Mouse (Mus musculus): ENCODE results near the gene Copz1.

The Copz1 gene

DNA sequence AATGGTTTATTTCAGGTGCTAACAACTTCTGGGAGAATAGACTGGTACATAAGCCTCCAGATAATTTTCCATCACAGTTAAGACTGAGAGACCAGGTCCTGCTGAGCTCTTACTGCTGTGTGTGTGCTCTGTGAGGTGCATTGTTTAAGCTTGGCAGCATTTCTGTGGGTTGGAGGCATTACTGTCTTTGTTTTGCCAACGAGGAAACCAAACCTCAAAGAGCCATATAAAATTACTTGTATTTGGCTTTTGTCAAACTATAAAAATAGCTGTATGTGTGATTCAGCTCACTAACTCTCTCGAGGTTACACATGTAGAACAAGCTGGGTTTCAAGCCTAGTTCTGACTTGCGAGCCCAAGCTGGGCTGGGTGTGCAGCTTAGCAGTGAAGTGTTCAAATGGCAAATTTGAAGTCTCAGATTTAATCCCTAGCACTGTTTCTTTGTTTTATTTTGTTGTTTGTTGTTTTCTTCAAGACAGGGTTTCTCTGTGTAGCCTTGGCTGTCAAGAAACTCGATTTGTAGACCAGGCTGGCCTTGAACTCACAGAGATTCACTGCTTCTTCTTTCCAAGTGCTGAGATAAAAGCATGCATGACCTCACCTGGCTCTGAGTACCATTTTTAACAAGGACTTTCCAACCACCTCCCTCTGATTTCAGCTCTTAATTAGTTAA lies 20.3 kb downstream of the Copz1 start:
- DNase-seq (ENCODE audit: low read depth, low spot score) = no peak

DNA sequence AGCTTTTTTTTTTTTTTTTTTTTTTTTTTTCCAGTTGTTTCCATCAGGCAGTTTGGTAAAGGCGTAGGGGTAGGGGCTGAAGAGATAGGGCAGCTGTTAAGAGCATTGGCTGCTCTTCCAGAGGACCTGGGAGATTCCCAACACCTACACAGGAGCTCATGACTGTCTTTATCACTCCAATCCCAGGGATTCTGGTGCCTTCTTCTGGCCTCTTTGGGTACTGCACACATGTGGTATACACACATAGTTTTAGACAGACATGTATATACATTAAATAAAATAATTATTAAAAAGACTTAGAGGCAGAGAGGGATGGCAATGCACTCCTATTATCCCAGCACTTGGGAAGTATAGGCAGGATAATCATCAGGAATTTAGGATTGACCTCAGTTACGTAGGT lies 20.9 kb downstream of the Copz1 start:
- peak; percentile 48 for DNase-seq (ENCODE audit: low read depth, low spot score)

DNA sequence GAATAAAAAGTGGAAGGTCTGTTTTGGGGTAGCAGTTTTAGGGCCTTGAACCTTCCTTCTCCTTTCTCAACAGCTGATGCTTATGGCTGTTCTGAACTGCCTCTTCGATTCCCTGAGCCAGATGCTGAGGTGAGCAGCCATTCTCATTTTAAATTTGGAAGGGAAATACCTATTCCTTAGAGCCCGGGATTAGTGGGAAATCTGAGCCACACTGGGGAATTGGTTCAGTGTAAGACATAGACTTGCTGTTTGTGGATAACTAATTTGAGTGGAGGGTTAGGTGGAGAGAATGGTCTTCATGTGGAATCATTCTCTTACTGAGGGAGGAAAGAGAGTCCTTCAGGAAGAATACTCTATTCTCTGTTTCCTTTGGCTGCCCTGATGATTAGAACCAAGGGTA lies 22.1 kb downstream of the Copz1 start:
- DNase-seq (ENCODE audit: low read depth, low spot score) = no peak

DNA sequence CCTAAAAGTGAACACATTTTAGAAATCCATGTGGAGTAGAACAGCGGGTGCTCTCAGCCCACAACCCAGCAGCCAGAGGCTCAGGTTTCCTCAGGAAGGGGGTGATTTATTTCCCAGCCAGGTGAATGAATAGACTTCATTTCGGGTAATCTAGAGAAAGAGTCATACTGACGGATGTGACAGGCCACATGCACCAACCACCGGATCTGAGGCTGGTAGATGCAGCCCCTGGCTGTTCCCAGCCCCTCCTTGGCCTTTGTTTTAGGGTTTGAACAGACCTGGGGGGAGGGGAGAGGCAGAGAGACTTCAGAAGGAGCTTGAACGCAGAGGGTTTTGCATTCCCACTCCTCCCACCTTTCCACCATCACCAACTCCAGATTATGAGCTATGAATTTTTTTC lies 23.3 kb downstream of the Copz1 start:
- DNase-seq (ENCODE audit: low read depth, low spot score) = peak; percentile 61

DNA sequence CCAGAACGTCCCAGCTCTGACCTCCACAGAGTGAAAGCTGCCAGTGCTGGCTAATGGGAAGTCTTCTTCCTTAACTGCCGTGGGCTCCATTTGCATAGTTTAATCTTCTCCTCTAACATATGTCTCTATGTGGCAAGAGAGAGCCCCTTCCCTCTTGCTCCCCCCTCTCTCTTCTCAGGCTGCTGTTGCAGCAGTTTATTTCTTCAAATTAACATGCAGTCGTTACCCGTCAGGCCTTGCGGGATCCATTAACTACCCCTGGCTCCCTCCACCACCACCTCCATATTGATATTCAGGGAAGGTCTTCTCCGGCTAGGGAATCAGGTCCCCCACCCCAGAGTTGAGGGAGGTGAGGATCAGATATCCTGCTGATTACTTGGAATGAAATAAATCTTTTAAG lies 24.8 kb downstream of the Copz1 start:
- no peak for DNase-seq (ENCODE audit: low read depth, low spot score)

DNA sequence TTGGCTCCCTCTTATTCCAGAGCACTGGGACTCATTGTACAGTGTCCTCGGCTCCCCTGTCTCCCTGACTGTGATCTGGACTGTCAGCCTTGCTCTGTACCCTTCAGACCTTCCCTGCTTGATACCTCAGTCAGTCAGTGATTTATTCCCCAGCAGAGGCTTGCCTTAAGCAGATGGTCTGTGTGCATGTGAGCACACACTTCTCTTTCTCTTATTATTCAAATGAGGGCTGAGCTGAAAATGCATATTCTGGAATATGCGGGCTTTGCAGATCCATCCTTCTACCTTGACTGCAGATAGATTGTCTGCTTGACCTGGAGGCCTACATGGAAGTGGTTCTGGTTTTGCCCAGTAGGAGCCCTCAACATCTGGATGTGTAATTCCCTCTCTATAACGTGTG lies 25.5 kb downstream of the Copz1 start:
- DNase-seq (ENCODE audit: low read depth, low spot score) = no peak

DNA sequence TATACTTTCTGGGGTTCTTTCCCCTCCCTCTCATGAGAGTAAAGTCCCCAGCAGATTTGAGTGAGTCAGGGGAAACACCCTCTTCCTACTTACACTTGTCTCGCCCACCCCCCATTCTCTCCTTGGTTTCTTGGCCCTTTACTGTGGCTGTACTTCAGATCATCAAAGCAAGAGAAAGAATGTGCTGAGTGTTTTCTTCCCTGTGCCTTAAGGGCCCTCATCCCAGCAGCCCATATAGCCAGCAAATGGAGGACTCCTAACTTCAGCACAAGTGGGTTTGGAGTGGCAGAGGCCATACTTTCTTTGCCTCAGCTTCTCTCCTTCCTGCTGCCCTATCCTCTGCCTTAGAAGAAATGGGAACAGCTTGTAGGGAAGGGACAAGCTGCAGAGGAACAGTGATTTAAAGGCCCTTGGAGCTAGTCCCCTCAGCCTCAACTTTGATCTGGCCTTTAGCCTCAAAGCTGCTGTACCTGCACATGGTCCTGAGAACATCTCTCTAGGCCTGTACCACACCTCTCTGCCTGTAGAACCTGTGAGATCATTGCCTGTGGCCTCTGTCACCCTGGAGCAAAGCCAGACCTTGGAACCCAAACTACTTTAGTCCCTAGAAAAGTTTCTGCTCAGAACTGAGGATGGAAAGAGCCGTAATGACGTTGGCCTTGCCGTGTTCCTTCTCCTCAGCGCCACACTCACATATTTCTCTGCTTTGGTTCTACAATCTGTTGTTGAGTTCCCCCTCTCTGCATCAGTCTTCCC lies 26.5 kb downstream of the Copz1 start:
- DNase-seq (ENCODE audit: low read depth, low spot score) = no peak

DNA sequence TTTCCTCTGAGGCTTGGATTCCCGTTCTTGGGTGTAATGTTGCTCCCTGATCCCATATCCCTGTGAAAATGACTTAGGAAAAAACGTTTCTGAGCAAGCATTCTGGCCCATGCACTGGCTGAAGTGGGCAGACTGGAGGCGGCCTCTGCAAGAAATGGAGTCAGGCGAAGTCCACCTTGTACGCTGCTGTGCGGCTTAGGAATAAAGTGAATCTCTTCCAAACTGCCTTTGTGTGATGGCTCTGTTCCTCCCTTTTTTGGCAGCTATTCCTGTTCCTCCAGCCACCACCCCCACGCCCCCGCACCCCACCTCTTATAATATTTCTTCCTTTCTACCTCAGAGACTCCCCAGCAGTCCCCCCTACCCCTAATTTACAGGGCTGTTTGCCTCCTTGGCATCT lies 27.1 kb downstream of the Copz1 start:
- no peak for DNase-seq (ENCODE audit: low read depth, low spot score)

DNA sequence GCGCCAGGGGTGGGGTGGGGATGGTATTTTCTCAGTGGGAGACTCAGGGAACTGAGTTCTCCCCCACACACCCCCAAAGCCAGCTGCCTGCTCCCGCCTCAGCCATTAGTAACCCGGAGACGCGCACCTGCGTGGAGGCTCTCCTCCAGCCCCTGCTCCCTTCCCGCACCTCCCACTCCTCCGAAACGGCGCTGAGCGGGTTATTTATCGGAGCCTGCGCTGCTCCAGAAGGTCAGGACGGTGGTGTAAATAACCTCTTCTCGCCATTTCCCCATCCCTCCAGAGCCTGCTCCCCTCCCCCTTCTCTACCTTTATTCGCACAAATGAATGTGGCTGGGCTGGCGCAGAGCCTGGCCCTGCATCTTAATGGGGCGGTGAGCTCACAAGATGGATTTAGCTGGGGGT lies 27.6 kb downstream of the Copz1 start:
- DNase-seq (ENCODE audit: low read depth, low spot score) = peak; percentile 46

DNA sequence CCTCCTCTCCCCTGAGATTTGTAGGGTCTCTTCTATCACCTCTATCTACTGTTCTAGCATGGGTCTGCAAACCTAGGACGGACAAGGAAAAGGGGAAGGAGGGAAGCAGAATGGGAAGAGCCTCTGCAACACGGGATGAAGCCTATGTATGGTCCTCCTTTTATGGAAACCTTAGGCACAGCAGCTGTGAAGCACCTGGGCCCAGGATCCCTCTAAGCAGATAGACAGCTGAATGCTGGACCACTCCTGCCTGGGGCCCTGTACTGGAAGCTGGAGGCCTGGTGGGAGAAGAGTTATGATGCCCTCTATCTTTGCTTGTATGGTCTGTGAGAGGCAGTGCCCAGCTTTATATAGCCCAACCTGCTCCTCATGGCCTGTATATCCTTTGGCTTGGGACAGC lies 28.0 kb downstream of the Copz1 start:
- DNase-seq (ENCODE audit: low read depth, low spot score) = no peak

DNA sequence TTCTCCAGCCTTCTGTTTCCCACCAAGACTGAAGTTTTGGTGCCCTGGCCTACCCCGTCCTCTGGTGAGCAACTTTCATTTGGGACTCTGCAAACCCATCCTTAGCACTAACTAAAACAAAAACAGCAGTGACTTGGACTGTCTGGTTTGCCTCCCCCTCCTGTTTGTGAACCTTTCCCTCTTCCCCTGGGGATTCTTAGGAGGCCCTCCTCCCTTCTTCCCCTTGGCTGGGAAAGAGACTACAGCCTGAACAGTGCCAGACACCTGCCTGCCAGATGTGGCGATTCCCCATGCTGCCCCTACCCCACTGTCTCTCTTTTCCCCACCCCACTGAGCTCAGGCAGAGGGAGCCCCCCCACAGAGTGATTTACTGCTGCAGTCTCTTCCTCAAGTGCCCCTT lies 28.5 kb downstream of the Copz1 start:
- DNase-seq (ENCODE audit: low read depth, low spot score) = no peak

DNA sequence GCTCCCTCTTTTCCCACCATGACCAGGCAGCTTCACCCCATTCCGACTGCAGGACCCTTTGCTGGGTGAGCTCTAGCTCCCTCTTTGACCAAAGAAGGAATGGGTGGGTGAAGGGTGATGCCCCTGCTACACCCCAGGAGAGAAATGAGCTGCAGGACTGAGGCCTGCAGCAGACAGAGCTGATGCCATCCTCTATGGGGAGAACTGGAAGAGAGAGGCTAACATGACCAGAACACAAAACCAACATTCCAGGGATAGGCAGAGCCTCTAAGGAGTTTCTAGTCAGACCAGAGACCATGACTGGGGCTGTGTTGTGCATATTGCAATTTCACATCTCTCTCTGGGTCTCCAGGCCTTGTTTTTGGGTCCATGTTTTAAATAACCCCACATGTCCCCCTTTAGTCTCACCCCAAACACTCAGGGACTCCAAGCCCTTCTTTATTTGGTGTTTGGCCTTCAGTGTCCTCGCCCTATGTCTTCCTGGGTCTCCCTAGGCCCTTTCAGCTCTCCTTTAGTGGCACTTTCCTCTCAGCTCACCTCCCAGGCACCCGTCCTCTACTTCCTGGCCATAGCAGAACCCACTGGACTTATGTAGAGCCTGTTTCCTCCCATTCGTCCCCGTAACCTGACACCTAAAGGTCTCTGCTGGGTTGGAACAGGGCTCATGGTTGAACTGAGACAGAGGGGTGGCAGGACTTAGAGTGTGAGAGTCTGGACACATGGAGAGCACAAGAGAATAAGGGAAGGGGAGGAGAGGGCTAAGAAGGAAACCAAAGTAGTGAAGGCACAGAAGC lies 29.2 kb downstream of the Copz1 start:
- peak; percentile 2 for DNase-seq (ENCODE audit: low read depth, low spot score)

DNA sequence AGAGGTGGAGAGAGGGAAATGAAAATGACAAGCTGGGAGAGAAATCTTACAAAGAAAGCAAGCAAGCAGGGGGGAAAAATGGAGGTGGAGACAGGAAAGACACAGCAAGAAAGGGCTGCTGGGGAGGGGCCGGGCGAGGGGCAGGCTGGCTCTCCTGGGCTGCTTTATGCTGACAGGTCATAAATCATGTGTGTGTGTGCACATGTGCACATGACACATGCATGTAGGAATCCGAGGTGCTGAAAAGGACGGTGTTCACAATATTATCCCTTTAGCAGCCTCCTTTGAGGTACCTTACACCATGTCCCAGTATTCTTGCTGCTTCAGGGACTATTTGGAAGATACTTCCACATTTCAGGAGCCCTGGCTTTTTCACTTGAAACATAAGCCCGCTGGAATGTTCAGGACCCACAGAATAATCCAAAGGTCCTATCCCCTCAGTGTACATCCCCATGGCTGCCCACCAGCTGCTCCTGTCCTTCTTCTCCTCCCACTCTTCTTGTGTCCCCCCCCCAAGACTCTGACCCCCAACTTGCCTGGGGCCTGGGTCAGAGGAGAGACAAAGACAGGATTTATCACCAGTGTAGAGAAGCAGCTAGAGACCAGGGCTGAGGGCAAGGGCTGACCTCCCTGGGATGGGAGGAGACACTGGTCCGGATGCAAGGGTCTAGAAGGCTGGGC lies 30.0 kb downstream of the Copz1 start:
- DNase-seq (ENCODE audit: low read depth, low spot score) = no peak

DNA sequence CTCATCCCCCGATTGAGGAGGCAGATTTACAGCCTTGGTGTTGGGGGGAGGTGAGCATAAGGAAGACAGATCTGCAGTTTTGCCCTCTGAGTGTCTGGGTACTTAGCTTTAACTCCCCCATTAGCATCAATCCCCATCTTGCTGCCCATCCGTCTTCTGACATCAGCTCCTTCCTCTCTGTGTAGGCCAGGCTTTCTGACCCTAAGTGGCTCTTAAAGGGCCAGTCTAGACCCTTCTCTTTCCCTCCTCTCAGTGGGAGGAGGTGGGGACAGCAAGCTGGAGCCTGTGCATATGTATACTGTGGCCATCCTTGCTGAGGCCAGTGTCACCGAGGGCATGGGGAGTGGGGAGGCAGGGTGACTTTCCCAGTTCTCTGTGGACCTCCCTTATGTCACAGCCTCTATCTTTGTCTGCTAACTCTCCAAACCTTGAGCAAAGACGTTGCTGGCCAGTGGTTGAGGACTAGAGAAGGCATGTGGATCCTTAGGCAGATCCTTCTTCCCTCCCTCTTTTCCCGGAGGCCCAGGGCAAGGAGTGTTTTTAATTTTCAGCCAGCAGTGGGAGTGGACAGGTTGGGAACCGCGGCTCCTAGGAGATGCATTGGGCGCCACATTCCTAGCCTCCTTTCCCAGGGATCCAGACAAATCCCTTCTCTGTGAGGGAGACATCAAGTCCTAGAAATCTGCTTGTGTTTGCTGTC lies 31.6 kb downstream of the Copz1 start:
- no peak for DNase-seq (ENCODE audit: low read depth, low spot score)

DNA sequence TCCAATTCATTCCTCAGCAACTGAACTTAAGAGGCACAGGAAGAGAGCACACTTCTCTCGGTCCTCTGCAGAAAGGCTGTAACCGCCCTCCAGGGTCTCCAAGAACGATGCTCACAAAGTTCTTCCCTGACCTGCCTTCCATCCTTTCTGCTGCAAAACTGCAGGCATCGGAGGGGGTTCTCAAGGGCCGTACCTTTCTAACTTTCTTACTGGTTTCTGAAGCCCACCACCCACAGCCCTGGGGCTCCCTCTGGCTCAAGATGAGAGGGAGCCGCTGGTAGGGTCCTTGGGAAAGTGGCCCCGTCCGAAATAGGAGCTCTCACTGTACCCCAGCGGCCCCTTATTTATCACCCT lies 32.1 kb downstream of the Copz1 start:
- DNase-seq (ENCODE audit: low read depth, low spot score) = peak; percentile 25

DNA sequence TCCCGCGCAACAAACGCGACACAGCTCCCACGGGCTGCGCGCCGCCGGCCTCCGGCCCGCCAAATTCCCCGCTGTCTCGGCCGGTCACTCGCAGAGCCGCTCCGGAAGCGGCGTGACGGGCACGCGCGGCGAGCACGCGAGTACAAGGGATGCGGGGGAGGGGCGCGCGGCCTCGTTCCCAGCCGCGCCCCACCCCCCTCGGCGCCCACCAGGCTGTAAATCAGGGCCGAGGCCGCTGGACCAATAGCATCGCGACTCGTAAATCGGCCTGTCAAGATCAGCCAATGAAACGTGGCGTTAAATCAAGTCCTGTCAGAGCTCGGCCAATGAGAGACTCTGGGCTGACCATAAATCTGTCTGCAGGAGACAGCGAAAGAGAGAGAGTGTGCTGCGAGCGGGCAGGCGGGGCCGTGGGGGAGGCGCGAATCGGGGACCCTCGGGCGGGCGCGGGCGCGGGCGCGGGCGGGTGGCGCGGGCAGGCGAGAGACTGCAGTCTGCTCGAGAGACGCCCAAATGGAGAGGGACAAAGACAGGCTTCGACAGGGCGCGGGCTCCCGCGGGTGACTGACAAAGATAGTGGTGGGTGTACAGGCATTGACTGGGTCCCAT lies 32.7 kb downstream of the Copz1 start:
- peak; percentile 99 for DNase-seq (ENCODE audit: low read depth, low spot score)

DNA sequence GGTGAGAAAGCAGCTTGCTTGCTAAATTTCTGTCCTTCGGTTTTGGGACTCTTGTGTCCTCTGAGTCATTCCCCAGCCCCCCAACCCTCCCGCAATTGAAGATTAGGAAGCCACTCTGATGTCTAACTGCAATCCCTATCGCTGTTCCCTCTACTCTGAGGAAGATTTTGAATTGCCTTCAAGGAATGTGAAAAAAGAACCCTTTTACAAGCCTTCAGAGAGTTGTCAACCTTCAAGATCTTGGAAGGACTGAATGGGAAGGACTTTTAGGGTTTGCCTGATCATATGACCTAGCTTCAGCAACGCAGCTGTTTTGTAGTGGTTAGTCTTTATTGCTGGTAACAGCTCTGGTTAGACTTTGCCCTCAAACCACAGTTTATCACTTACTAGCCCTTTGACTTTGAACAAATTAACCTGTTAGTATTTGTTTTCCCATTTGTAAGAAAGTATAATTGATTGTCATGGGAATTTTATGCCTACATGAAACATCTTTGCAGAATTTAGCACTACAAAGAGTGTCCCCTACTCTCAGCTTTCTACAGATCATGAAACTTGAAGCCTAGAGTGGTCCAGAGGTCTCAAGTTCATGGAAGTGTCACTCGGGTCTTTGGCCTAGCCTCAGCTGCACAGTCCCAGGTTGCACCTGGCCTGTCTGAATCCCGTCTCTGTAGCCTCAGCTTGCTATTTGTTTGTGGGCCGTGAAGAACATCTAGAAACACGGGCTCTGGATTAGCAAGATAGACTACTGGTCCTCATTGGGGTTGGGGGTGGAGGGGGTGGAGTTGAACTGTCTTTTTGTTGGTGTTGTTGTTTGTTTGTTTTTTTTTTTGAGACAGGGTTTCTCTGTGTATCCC lies 33.5 kb downstream of the Copz1 start:
- DNase-seq (ENCODE audit: low read depth, low spot score) = no peak

DNA sequence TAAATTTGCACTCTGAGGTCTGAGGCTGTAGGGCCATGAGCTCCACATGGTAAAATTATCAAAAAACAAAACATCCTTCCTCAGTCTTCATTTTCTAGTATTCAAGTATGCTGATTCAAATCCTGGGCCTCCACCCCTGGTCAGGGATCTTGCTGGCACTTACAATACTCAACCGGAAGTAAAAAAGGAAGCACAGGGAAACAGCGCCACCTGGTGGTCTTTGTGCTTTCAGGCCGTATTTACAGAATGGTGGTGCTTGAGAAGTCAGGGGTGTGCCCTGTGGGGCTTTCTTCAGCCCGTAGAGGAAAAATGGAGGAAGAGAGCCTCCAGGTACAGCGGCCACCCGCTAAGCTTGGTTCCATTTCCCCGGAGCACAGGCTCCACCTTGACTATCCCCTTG lies 34.6 kb downstream of the Copz1 start:
- DNase-seq (ENCODE audit: low read depth, low spot score) = peak; percentile 94

DNA sequence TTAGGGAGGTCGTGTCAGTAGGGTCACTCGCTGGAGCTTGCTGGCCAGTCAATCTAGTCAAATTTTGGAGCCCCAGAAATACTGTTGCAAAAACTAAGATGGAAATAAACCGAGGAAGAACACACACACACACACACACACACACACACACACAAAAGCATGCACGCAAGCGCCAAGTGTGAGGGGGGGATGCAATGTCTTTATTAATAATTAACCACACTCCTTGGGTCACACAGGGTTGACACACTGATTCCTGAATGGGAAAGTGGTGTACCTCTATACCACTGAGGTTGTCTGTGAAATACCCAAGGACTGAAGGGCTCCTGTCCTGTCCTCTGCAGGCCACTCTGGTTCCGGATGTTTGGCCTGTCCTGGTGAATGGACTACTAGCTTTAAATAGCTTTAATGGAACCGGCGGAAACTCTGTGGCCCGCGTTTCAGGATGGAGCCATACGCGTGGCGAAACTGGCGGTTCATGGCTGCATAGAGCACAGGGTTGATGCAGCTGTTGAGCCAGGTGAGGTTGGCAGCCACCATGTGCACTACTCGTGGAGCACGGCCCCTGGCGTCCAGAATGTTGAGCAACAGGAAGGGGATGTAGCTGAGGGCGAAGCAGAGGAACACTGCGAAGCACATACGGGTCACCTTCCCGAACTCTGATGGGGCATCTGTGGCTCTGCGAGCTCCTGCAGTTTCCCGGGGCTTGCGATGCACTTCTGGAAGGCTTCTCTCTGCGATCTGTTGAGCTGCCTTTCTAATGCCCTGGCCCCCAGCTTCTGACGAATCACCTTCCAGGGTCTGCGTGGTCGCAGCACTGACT lies 35.8 kb downstream of the Copz1 start:
- DNase-seq (ENCODE audit: low read depth, low spot score) = peak; percentile 75

Data from ES-CJ7 (cell line).